Mouse (Mus musculus) intestine, embryonic 15.5 days (tissue): Measurements from ENCODE around the gene Phc3. TPM values are rescaled to one million over a fixed set of nuclear protein-coding genes. Genes with fewer than 3 reads are reported as not detected.
A peak's percentile ranks its signal among the peaks of the same experiment; 100 is the strongest.

ENCODE experiments used
- ATAC-seq: fragments of 200-750 bp; cut with Nextera tagmentation; 2 replicates; pipeline ENCODE4 v1.8.0; 2017; ENCODE audit warnings: moderate TSS enrichment, moderate library complexity
- H3K27ac ChIP-seq: fragments of 300-500 bp; sonication (generic); 2 replicates; pipeline ENCODE4 v1.5.1; 2015; ENCODE audit warnings: mild to moderate bottlenecking, inconsistent platforms
- H3K27me3 ChIP-seq: fragments of 300-500 bp; sonication (generic); replicated peaks from 2 replicates; pipeline ENCODE4 v1.6.1; 2015; ENCODE audit warnings: inconsistent platforms
- H3K36me3 ChIP-seq: fragments of 300-500 bp; sonication (generic); 2 replicates; pipeline ENCODE4 v1.6.1; 2015; ENCODE audit warnings: inconsistent platforms
- H3K4me1 ChIP-seq: fragments of 300-500 bp; sonication (generic); replicated peaks from 2 replicates; pipeline ENCODE4 v1.6.1; 2015; ENCODE audit warnings: inconsistent platforms
- H3K4me2 ChIP-seq: fragments of 300-500 bp; sonication (generic); replicated peaks from 2 replicates; pipeline ENCODE4 v1.6.1; 2015; ENCODE audit warnings: mild to moderate bottlenecking, inconsistent platforms
- H3K4me3 ChIP-seq: fragments of 300-500 bp; sonication (generic); replicated peaks from 2 replicates; pipeline ENCODE4 v1.5.1; 2015; ENCODE audit warnings: inconsistent platforms
- H3K9ac ChIP-seq: fragments of 300-500 bp; sonication (generic); 2 replicates; pipeline ENCODE4 v1.6.1; 2015; ENCODE audit warnings: inconsistent platforms
- H3K9me3 ChIP-seq: fragments of 300-500 bp; sonication (generic); 2 replicates; pipeline ENCODE4 v1.6.1; 2016; ENCODE audit warnings: inconsistent platforms
- WGBS: fragments of 180-500 bp; shearing (Covaris S2); methylation state at CpG from one replicate; pipeline ENCODE4 v1.1.7; 2015; 5-methylcytosine and 5-hydroxymethylcytosine counted together
- polyA plus RNA-seq: library from polyadenylated mRNA; unstranded; fragments of >200 nt; fragmentation: Nextera tagmentation; extraction: Ambion mirVana; gene quantifications from 2 replicates; pipeline ENCODE4 v1.2.1, GENCODE M21; 2015

The Phc3 gene
- polyA plus RNA-seq, result 5.5 and 6.9 TPM in 2 replicates

DNA sequence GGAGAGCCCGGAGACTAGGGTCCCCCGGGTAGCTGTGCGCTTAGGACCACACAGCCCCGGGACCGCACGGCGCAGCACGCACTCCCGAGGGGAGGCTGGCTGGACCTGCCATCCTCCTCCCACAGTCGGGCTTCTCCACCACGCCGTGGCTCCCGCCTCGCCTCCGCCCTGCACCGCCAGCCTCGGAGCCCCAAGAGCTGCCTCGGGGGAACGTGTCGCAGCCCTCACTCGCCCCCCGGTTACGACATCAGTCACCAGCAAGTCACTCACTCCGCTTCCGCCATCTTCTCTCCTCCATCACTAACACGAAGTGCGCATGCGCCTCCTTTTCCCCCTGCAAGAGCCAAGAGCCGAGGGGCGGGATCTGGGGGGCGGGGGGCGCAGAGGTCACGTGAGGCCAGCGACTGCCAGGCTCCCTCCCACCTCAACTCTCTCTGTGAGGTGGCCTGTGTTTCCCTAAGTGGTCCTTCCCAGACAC is at the start of gene Phc3:
Phc3 (minus strand) TSS at position 312 of the 478 bp plus-strand sequence.
- ATAC-seq, result peak; percentile 92
- Histone ChIP-seq H3K4me1 (0 out of 2 replicates have a peak, but pooled peaks cover 3% of the 10 kb centered on the region), H3K36me3 (no peaks in the 10 kb centered on the region)

DNA sequence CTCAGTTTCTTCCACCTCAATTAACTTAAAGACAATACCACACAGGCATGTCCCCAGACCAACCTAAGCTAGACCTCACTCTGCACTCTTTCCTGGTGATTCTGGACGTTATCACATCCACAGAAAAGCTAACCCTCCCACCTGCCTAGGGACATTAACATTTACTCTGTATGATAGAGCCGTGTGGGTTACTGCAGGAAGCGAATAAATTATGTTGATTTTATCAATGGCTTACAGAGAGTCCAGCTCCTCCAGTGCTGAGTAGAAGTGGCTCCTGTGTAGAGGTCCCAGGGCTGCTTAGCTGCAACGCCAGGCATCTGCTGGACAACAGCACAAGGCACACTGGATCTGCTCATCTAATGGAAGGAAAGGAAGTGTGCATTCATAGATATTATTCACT is 48.4 kb upstream of the Phc3 start:
- no peaks in the 10 kb centered on the region for H3K9me3 ChIP-seq
- WGBS, result 56% methylated on average over 4 of the region's 4 CpGs
- no peak overlapping the region for H3K27ac ChIP-seq
- no peak overlapping the region for H3K4me2 ChIP-seq
- no peak overlapping the region for H3K4me3 ChIP-seq
- H3K4me1 ChIP-seq, result peaks cover 23% of the 10 kb centered on the region
- H3K36me3 ChIP-seq, result 0 out of 2 replicates have a peak, but pooled peaks cover 6% of the 10 kb centered on the region
- no peak for ATAC-seq
- H3K27me3 ChIP-seq, result no peaks in the 10 kb centered on the region
- no peak overlapping the region for H3K9ac ChIP-seq

More for the DNA sequence above, at the start of gene Phc3:
- Histone ChIP-seq H3K4me2 (peak within 1 kb of the TSS; percentile 59), H3K9me3 (no peaks in the 10 kb centered on the region), H3K27me3 (no peaks in the 10 kb centered on the region), H3K9ac (peak within 1 kb of the TSS; percentile 70), H3K27ac (peak within 1 kb of the TSS; percentile 89), H3K4me3 (peak within 1 kb of the TSS; percentile 86)
- under 1% methylated on average over 34 of the region's 34 CpGs for WGBS

DNA sequence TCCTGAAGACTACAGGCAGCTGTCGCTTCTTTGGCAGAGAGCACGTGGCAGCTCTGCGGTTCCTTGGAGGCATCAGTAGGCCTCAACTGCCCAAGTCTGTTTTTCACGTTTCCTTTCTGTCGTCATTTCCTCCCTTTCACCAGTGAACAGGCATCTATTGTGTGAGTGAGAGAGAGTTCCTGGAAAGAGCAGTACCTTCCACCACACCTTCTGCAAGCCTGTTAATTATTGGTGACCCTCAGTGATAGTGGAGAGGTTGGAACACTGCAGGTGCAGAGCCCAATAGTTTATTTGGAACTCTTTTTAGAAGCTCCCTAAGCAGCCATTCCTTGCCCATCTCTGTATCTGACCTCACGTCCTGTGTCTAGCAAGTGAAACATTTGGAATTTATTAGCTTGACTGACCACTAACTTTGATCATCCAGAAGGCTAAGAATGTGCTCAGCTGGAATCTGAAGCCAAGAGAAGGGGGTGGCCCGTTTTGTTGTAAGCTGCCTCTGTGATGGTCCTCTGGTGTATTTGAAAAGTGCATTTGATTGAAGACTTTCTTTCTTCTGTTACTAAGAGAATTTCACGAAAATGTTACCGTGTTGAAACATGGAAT is 47.5 kb upstream of the Phc3 start:
- 30% methylated on average over 9 of the region's 9 CpGs for WGBS
- ATAC-seq, result peak; percentile 66
- Histone ChIP-seq H3K9me3 (no peaks in the 10 kb centered on the region), H3K4me3 (no peak overlapping the region), H3K27me3 (no peaks in the 10 kb centered on the region), H3K9ac (no peak overlapping the region), H3K4me2 (no peak overlapping the region), H3K4me1 (peaks cover 23% of the 10 kb centered on the region), H3K27ac (peak overlapping the region; percentile 57), H3K36me3 (0 out of 2 replicates have a peak, but pooled peaks cover 6% of the 10 kb centered on the region)

DNA sequence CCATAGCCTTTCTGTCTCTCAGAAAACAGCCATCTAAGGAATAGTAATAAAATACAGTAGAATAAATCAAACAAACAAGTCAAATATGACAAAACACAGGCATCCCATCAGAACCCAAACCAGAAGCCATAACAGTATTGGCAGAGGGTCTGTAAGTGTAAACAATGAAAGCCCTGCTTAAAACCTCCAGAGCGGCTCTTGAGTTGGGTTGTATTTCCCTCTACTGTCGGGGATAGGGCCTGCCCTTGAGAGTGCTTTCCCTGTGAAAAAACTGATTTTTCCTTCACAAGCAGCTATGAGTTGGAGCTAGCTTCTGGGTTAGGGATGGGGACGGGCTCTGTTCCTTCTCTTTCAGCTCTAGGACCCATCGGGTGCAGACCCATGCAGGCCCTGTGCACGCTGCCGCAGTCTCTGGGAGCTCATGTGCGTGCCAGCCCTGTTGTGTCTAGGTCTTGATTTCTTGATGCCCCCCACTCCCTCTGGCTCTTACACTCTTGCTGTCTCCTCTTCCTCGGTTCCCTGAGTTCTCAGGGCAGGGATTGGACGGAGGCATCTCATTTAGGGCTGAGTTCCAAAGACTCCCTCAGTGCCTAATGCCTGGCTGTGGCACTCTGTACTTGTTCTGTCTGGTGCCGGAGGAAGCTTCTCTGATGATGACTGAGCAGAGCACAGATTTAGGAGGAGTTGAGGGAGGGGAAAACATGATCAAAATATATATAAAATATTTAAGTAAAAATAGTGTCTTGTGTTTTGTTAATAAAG is 46.6 kb upstream of the Phc3 start:
- Histone ChIP-seq H3K27ac (peak overlapping the region; percentile 57), H3K4me3 (no peak overlapping the region), H3K9ac (no peak overlapping the region), H3K36me3 (0 out of 2 replicates have a peak, but pooled peaks cover 6% of the 10 kb centered on the region), H3K4me1 (peaks cover 23% of the 10 kb centered on the region), H3K9me3 (no peaks in the 10 kb centered on the region), H3K27me3 (no peaks in the 10 kb centered on the region), H3K4me2 (0 out of 2 replicates have a peak overlapping the region, but pooled peaks have one; percentile 3)
- 48% methylated on average over 10 of the region's 10 CpGs for WGBS
- ATAC-seq, result peak; percentile 18; the same call in 1 of the 2 replicates

- Histone ChIP-seq H3K4me2 (no peak overlapping the region), H3K36me3 (no peaks in the 10 kb centered on the region), H3K4me3 (no peak overlapping the region), H3K27me3 (no peaks in the 10 kb centered on the region), H3K4me1 (peaks cover 23% of the 10 kb centered on the region), H3K9ac (no peak overlapping the region), H3K27ac (no peak overlapping the region), H3K9me3 (no peaks in the 10 kb centered on the region)
- ATAC-seq, result no peak
- WGBS, result 81% methylated on average over 2 of the region's 2 CpGs
Measured at GRCm38 (mm10) chr3:31014374-31014773, 45.2 kb upstream of the Phc3 start.

DNA sequence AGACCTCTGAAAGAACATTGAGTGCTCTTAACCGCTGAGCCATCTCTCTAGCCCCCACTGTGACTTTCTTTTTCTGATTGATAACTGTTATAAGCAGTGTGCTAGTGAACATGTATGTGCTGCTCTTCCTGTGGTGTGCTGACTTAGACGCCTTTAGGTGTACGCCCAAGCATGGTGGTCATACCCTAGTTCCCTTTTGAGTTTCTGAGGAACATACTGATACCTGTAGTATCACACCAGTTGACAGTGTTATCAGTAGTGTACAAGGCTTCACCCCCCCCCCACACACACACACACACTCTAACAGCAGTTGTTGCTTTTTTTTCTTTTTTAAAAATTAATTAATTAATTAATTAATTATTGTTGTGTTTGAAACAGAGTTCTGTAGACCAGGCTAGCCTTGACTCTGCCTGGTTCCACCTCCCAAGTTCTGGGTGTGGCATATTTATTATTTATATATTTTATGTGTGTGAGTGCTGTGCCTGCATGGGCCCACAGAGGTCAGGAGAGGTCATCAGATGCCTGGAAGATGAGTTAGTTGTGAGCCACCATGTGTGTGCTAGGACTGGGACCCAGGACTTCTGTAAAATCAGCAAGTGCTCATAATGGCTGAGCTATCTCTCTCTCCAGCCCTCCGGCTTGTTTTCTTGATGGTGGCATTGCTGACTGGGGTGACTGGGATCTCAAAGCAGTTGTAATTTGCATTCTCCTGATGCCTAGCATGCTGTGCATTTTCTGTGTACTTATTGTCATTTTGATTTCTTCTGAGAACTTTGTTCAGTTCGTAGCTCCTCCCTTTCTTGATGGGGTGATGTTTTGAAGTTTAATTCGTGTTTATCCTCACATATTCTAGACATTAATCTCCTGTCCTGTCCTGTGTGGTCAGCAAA is 35.4 kb upstream of the Phc3 start:
- ATAC-seq, result no peak
- H3K9ac ChIP-seq, result no peak overlapping the region
- H3K27ac ChIP-seq, result no peak overlapping the region
- peaks cover 15% of the 10 kb centered on the region for H3K4me1 ChIP-seq
- no peak overlapping the region for H3K4me3 ChIP-seq
- H3K36me3 ChIP-seq, result no peaks in the 10 kb centered on the region
- WGBS, result 85% methylated on average over 6 of the region's 6 CpGs
- no peaks in the 10 kb centered on the region for H3K27me3 ChIP-seq
- no peaks in the 10 kb centered on the region for H3K9me3 ChIP-seq
- H3K4me2 ChIP-seq, result no peak overlapping the region

DNA sequence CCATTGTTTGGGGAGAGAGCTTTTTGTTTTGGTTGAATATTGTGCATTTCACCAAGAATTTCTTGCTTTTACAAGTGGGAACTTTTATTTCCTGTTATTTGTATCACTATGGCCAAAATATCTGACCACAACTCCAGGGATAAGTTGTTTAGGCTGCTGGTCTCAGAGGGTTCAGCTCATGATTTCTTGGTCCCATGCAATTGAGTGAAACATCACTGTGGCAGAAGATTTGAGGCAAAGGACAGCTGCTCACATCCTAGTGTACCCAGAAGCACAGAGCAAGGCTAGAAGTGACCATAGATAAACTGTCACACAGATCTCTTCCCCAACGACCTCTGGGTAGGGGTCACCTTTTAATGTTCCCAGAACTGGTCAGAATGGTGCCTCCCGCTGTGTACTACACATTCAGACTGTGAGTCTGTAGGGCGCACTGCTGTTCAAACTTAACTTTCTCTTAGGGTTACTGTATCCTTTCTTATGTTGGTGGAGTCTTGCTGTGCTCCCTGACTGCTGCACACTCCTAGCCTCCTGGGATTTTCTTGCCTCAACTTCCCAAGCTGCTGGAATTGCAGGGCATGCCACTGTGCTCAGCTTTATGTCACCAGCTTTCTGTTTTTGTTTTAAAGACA is 31.9 kb upstream of the Phc3 start:
- Histone ChIP-seq H3K27ac (0 out of 2 replicates have a peak overlapping the region, but pooled peaks have one; percentile 2), H3K4me1 (peaks cover 20% of the 10 kb centered on the region)

DNA sequence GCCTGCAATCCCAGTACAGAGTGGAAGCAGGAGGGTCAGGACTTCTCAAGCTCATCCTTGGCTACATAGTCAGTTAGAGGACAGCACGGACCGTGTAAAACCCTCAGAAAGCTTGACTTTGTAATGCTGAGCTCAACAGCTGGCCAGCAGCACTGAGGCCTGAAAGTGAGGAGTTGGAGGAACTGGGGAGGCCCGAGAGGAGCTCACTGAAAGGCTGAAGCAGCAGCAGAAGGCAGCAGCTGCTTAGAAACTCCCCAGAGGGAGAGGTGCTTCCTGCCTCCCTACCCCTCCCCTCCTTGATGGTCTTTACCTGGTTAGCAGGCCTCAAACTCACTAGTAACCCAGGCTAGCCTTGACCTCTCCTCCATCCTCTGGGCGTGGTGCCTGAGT is 30.8 kb upstream of the Phc3 start:
- peaks cover 20% of the 10 kb centered on the region for H3K4me1 ChIP-seq
- 24% methylated on average over 4 of the region's 4 CpGs for WGBS
- no peak overlapping the region for H3K9ac ChIP-seq
- peak overlapping the region; percentile 41 for H3K4me2 ChIP-seq
- no peak; the same call in 1 of the 2 replicates for ATAC-seq
- peak overlapping the region; percentile 80 for H3K27ac ChIP-seq
- H3K36me3 ChIP-seq, result no peaks in the 10 kb centered on the region
- no peaks in the 10 kb centered on the region for H3K27me3 ChIP-seq
- H3K4me3 ChIP-seq, result no peak overlapping the region
- H3K9me3 ChIP-seq, result no peaks in the 10 kb centered on the region

More for the DNA sequence above, 31.9 kb upstream of the Phc3 start:
- no peak overlapping the region for H3K4me2 ChIP-seq
- no peak for ATAC-seq
- no peaks in the 10 kb centered on the region for H3K27me3 ChIP-seq
- WGBS, result 52% methylated on average over 3 of the region's 3 CpGs
- no peak overlapping the region for H3K4me3 ChIP-seq
- no peaks in the 10 kb centered on the region for H3K36me3 ChIP-seq
- no peak overlapping the region for H3K9ac ChIP-seq
- H3K9me3 ChIP-seq, result no peaks in the 10 kb centered on the region

DNA sequence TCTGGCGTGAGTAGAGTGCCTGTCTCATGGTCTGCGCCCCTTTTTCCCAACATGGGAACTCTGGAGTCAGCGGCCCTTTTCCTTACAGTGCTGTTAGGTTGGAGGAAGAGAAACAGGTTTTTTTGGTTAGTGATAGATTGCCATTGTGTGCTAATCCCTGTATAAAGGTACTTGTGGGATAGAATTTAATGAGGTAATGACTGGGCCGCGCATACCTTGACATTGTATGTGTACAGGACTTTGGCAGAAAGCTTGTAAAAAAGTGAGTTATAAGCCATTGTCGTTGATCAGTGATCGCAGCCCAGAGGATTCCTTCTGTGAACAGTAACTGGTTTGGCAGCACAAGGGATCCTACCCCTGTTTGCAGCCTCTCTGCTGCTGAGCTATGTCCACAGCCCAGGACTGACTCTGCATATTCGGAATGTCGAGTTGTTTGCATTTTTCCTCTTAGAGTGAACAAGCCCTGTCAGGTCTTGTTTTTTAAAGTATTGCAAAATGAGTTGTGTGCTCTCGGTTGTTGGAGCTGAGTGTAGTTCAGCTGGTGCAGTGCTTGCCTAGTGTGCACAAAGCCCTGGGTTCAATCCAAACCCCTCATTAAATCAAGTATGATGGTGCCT is 30.3 kb upstream of the Phc3 start:
- peak overlapping the region; percentile 41 for H3K4me2 ChIP-seq
- peaks cover 20% of the 10 kb centered on the region for H3K4me1 ChIP-seq
- 27% methylated on average over 10 of the region's 10 CpGs for WGBS
- H3K4me3 ChIP-seq, result no peak overlapping the region
- no peak overlapping the region for H3K9ac ChIP-seq
- no peaks in the 10 kb centered on the region for H3K36me3 ChIP-seq
- no peaks in the 10 kb centered on the region for H3K9me3 ChIP-seq
- no peaks in the 10 kb centered on the region for H3K27me3 ChIP-seq
- ATAC-seq, result peak; percentile 30
- H3K27ac ChIP-seq, result peak overlapping the region; percentile 80

DNA sequence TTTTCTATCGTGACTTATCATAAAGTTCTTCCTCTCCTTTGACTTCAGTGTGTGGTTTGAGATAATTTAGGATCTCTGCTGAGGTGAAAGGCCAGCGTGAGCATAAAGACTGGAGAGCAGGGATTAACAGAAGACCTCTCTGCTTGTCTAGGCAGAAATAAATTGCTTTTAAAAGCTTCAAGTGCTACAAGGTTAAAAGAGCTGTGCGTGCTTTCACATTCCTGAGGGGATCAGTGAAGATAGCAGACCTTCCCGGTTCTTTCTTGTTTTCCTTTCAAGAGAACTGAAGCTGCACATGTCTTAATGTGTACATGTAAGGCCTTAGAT is 27.4 kb upstream of the Phc3 start:
- peak overlapping the region; percentile 91; the same call in 1 of the 2 replicates for H3K9ac ChIP-seq
- H3K36me3 ChIP-seq, result no peaks in the 10 kb centered on the region
- 2% methylated on average over 4 of the region's 4 CpGs for WGBS
- no peak for ATAC-seq
- no peaks in the 10 kb centered on the region for H3K9me3 ChIP-seq
- peak overlapping the region; percentile 92 for H3K4me3 ChIP-seq
- peak overlapping the region; percentile 51 for H3K4me2 ChIP-seq
- peaks cover 20% of the 10 kb centered on the region for H3K4me1 ChIP-seq
- H3K27me3 ChIP-seq, result no peaks in the 10 kb centered on the region
- H3K27ac ChIP-seq, result no peak overlapping the region

GRCm38 (mm10) chr3:30995899-30996687 is 26.9 kb upstream of the Phc3 start:
- H3K9ac ChIP-seq, result peak overlapping the region; percentile 91
- no peaks in the 10 kb centered on the region for H3K36me3 ChIP-seq
- peak overlapping the region; percentile 92 for H3K4me3 ChIP-seq
- H3K27ac ChIP-seq, result peak overlapping the region; percentile 81
- peaks cover 18% of the 10 kb centered on the region for H3K4me1 ChIP-seq
- H3K27me3 ChIP-seq, result no peaks in the 10 kb centered on the region
- peak overlapping the region; percentile 51 for H3K4me2 ChIP-seq
- peak; percentile 60 for ATAC-seq
- under 1% methylated on average over 49 of the region's 49 CpGs for WGBS
- no peaks in the 10 kb centered on the region for H3K9me3 ChIP-seq
